Mouse (Mus musculus) embryo, embryonic 10.5 days (tissue): ENCODE measurements around the gene Ferd3l.

ENCODE experiments used
- DNase-seq: peaks from one replicate; pipeline ENCODE4 v3.0.0-alpha.2; 2015; ENCODE audit warnings: low spot score

Gene Ferd3l

GRCm38 (mm10) chr12:33965661-33966360 lies 37.6 kb downstream of the Ferd3l start:
- DNase-seq, result peak; percentile 53

GRCm38 (mm10) chr12:33966490-33967415 lies 38.5 kb downstream of the Ferd3l start:
- DNase-seq, result peak; percentile 80

- DNase-seq, result no peak
Measured at GRCm38 (mm10) chr12:33967514-33967913, 39.3 kb downstream of the Ferd3l start.

- DNase-seq, result peak; percentile 62
Measured at GRCm38 (mm10) chr12:33968041-33968897, 40.0 kb downstream of the Ferd3l start.

GRCm38 (mm10) chr12:33968898-33969178 lies 40.6 kb downstream of the Ferd3l start:
- DNase-seq, result peak; percentile 34
